Mouse (Mus musculus): Measurements from ENCODE around the gene Gm28363.
"Not testable (repeated sequence)": the region's sequence is repeated elsewhere in the genome, so short reads cannot be mapped to it uniquely, and the experiment has no call there.

Gm28363 gene

DNA sequence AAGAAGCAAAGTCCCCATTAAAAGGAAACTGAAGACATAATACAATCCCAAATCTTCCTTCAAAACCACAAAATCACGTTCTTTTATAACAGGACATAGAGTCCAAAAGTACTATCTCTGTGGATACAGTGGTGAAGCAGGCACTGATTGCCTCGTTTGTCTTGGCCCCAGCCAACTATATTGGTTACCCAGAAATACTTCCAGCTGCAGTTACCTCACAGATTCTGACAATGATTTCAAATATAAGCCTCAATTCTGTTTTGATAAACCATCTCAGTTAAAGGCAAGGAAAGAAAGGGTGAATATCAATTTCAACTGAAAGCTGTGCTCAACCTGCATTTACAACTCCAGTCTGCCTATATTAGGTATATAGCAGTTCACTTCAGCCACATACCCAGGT lies at the start of gene Gm28363:
Gene Gm28363, plus strand, starts transcription at position 301 of the 400 bp plus-strand sequence.
- DNase-seq, result not testable (repeated sequence)

DNA sequence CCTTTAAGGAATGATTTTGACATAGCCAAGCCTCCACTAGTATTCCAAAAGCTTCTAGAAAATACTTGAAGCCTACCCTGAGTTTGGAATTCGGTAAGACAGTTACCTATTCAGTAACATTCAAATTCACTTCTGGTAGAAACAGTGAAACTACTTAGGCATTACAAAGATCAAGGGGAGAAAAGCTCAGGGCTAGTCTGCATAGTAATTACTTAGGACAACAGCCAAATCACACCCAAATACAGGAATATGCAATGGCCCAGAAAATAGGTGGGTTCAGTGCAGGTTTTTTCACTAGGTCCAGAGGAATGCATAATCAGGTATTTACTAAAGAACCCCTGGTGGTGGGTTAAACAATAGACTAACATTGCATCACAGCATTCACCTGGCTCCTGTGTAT lies 46.7 kb upstream of the Gm28363 start:
- DNase-seq, result not testable (repeated sequence)
